Mouse (Mus musculus): ENCODE data around the gene Wdr24. TPM values are rescaled to one million over a fixed set of nuclear protein-coding genes. Genes with fewer than 3 reads are reported as not detected.
A peak's percentile ranks its signal among the peaks of the same experiment; 100 is the strongest.
"Not testable (repeated sequence)": the region's sequence is repeated elsewhere in the genome, so short reads cannot be mapped to it uniquely, and the experiment has no call there.

The Wdr24 gene
- polyA plus RNA-seq, 1 experiment from 2014 or later, result 27.8 TPM

GRCm38 (mm10) chr17:25792615-25793014, 30.8 kb upstream of the Wdr24 start, which contains the start of gene Fam173a:
TSS of gene Fam173a (minus strand) at chr17:25792901.
- H3K4me1 ChIP-seq, result peaks cover 65% of the 10 kb centered on the region
- peak within 1 kb of the TSS; percentile 81 for H3K9ac ChIP-seq
- peak within 1 kb of the TSS; percentile 65 for H3K4me3 ChIP-seq (replicated peaks)
- peak; percentile 42; the same call in 1 of the 2 replicates for ATAC-seq (ENCODE audit: low FRiP score)
- H3K27me3 ChIP-seq, result no peaks in the 10 kb centered on the region
- H3K9me3 ChIP-seq, result no peaks in the 10 kb centered on the region
- H3K36me3 ChIP-seq (replicated peaks), result peaks cover 19% of the 10 kb centered on the region
- WGBS, result 2% methylated on average over 14 of the region's 14 CpGs
- peak within 1 kb of the TSS; percentile 93 for H3K4me2 ChIP-seq
- H3K27ac ChIP-seq, result peak within 1 kb of the TSS; percentile 97

GRCm38 (mm10) chr17:25794197-25794596, 29.2 kb upstream of the Wdr24 start:
- H3K27ac ChIP-seq, result peak overlapping the region; percentile 97
- peaks cover 65% of the 10 kb centered on the region for H3K4me1 ChIP-seq
- H3K36me3 ChIP-seq (replicated peaks), result peaks cover 7% of the 10 kb centered on the region
- 0 out of 2 replicates have a peak, but pooled peaks have one; percentile 24 for ATAC-seq (ENCODE audit: low FRiP score)
- peak overlapping the region; percentile 80 for H3K9ac ChIP-seq
- H3K4me2 ChIP-seq, result peak overlapping the region; percentile 93
- no peaks in the 10 kb centered on the region for H3K27me3 ChIP-seq
- H3K9me3 ChIP-seq, result no peaks in the 10 kb centered on the region
- 0 out of 2 replicates have a peak overlapping the region, but pooled peaks have one; percentile 82 for H3K4me3 ChIP-seq (replicated peaks)
- 10% methylated on average over 13 of the region's 13 CpGs for WGBS

DNA sequence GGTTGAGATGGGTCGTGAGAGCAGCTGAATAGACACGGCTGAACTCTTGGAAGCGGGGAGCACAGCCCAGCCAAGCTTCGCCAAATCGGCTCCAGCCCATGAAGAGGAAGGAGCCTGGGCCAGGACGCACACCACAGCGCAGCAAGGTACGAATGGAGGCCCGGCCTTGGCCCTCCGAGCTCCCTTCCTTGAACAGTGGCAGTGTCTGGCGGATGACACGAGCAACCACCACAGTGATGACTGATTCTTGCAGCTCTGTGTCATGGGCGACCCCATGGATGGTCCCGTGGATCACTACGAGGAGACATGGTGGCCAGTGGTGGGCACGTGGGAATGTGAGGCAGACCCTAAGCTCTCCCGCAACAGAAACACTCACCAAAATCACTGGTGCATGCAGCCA, 28.4 kb upstream of the Wdr24 start:
- Histone ChIP-seq H3K27me3 (no peaks in the 10 kb centered on the region), H3K27ac (peak overlapping the region; percentile 97), H3K4me3 (replicated peaks) (peak overlapping the region; percentile 82), H3K9me3 (no peaks in the 10 kb centered on the region), H3K36me3 (replicated peaks) (no peaks in the 10 kb centered on the region; the same call in 1 of the 2 replicates), H3K4me2 (peak overlapping the region; percentile 93), H3K9ac (peak overlapping the region; percentile 80), H3K4me1 (peaks cover 65% of the 10 kb centered on the region)
- no peak for ATAC-seq (ENCODE audit: low FRiP score)
- WGBS, result 47% methylated on average over 17 of the region's 17 CpGs

- Histone ChIP-seq H3K9ac (peak within 1 kb of the TSS; percentile 80), H3K36me3 (replicated peaks) (no peaks in the 10 kb centered on the region; the same call in 1 of the 2 replicates), H3K27me3 (no peaks in the 10 kb centered on the region), H3K9me3 (no peaks in the 10 kb centered on the region), H3K4me3 (replicated peaks) (peak within 1 kb of the TSS; percentile 82), H3K4me2 (peak within 1 kb of the TSS; percentile 93), H3K4me1 (peaks cover 63% of the 10 kb centered on the region), H3K27ac (peak within 1 kb of the TSS; percentile 97)
- 3% methylated on average over 6 of the region's 6 CpGs for WGBS
- no peak for ATAC-seq (ENCODE audit: low FRiP score)
Observed at GRCm38 (mm10) chr17:25795609-25796092, 27.8 kb upstream of the Wdr24 start, which contains the start of gene AC134908.4. TSS of gene AC134908.4 (minus strand) at chr17:25795659.

- H3K27ac ChIP-seq, result peak overlapping the region; percentile 97
- H3K4me2 ChIP-seq, result peak overlapping the region; percentile 93
- no peaks in the 10 kb centered on the region for H3K27me3 ChIP-seq
- H3K36me3 ChIP-seq (replicated peaks), result no peaks in the 10 kb centered on the region
- H3K4me3 ChIP-seq (replicated peaks), result peak overlapping the region; percentile 82
- no peaks in the 10 kb centered on the region for H3K9me3 ChIP-seq
- under 1% methylated on average over 37 of the region's 37 CpGs for WGBS
- peaks cover 56% of the 10 kb centered on the region for H3K4me1 ChIP-seq
- H3K9ac ChIP-seq, result peak overlapping the region; percentile 80
- no peak for ATAC-seq (ENCODE audit: low FRiP score)
Observed at GRCm38 (mm10) chr17:25796211-25796771, 27.1 kb upstream of the Wdr24 start.

DNA sequence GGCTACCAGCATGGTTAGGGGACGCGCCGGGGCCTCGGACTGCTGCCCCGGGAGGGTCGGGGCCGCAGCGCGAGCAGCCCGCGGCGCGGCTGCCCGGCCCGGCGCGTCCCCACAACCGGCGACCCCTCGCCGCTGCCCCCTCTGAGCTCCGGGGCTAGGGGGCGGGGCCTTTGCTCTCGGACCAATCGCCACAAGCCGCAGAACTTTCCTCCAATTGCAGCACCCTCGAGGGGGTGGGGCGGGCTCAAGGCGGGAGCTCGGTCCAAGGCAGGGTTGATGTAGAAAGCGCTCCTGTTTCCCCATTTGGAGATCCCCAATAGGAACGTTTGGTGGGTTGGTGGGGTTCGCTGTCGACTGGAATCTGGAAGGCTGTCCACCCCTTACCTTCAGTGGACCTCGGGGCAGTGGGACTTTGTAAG, 26.5 kb upstream of the Wdr24 start, which contains the start of gene Metrn:
Gene Metrn, minus strand, starts transcription at position 186 of the 419 bp plus-strand sequence.
- Histone ChIP-seq H3K4me1 (peaks cover 53% of the 10 kb centered on the region), H3K4me2 (peak within 1 kb of the TSS; percentile 93), H3K27me3 (0 out of 2 replicates have a peak, but pooled peaks cover 3% of the 10 kb centered on the region), H3K9ac (peak within 1 kb of the TSS; percentile 80), H3K36me3 (replicated peaks) (no peaks in the 10 kb centered on the region), H3K9me3 (no peaks in the 10 kb centered on the region), H3K27ac (peak within 1 kb of the TSS; percentile 97), H3K4me3 (replicated peaks) (peak within 1 kb of the TSS; percentile 82)
- WGBS, result under 1% methylated on average over 34 of the region's 35 CpGs
- ATAC-seq (ENCODE audit: low FRiP score), result peak; percentile 82

- H3K4me3 ChIP-seq (replicated peaks), result no peak overlapping the region
- ATAC-seq (ENCODE audit: low FRiP score), result no peak
- no peaks in the 10 kb centered on the region for H3K36me3 ChIP-seq (replicated peaks)
- 6% methylated on average over 6 of the region's 6 CpGs for WGBS
- peaks cover 39% of the 10 kb centered on the region for H3K4me1 ChIP-seq
- 0 out of 2 replicates have a peak, but pooled peaks cover 3% of the 10 kb centered on the region for H3K27me3 ChIP-seq
- no peak overlapping the region for H3K27ac ChIP-seq
- no peak overlapping the region for H3K9ac ChIP-seq
- H3K9me3 ChIP-seq, result no peaks in the 10 kb centered on the region
- H3K4me2 ChIP-seq, result no peak overlapping the region
Observed at GRCm38 (mm10) chr17:25801029-25801428, 22.4 kb upstream of the Wdr24 start.

- peak overlapping the region; percentile 7; the same call in 1 of the 2 replicates for H3K4me3 ChIP-seq (replicated peaks)
- WGBS, result 9% methylated on average over 10 of the region's 10 CpGs
- no peaks in the 10 kb centered on the region for H3K36me3 ChIP-seq (replicated peaks)
- no peaks in the 10 kb centered on the region for H3K9me3 ChIP-seq
- H3K9ac ChIP-seq, result no peak overlapping the region; the same call in 1 of the 2 replicates
- 0 out of 2 replicates have a peak, but pooled peaks cover 3% of the 10 kb centered on the region for H3K27me3 ChIP-seq
- peak overlapping the region; percentile 40 for H3K4me2 ChIP-seq
- peak overlapping the region; percentile 94 for H3K27ac ChIP-seq
- peaks cover 26% of the 10 kb centered on the region for H3K4me1 ChIP-seq
- peak; percentile 93 for ATAC-seq (ENCODE audit: low FRiP score)
Observed at GRCm38 (mm10) chr17:25802825-25803517, 20.5 kb upstream of the Wdr24 start.

GRCm38 (mm10) chr17:25806507-25806906, 16.9 kb upstream of the Wdr24 start:
- H3K9ac ChIP-seq, result no peak overlapping the region
- H3K36me3 ChIP-seq (replicated peaks), result no peaks in the 10 kb centered on the region
- H3K27me3 ChIP-seq, result peaks cover 8% of the 10 kb centered on the region; the same call in 1 of the 2 replicates
- no peak for ATAC-seq (ENCODE audit: low FRiP score)
- no peak overlapping the region for H3K4me3 ChIP-seq (replicated peaks)
- peaks cover 54% of the 10 kb centered on the region for H3K4me1 ChIP-seq
- 86% methylated on average over 4 of the region's 4 CpGs for WGBS
- no peak overlapping the region for H3K4me2 ChIP-seq
- no peaks in the 10 kb centered on the region for H3K9me3 ChIP-seq
- H3K27ac ChIP-seq, result no peak overlapping the region

- not testable (repeated sequence) for H3K27ac ChIP-seq; H3K9ac ChIP-seq; H3K4me2 ChIP-seq; H3K9me3 ChIP-seq; ATAC-seq (ENCODE audit: low FRiP score); H3K36me3 ChIP-seq (replicated peaks); H3K4me3 ChIP-seq (replicated peaks)
- 40% methylated on average over 2 of the region's 2 CpGs for WGBS
- peaks cover 14% of the 10 kb centered on the region for H3K27me3 ChIP-seq
- peaks cover 51% of the 10 kb centered on the region for H3K4me1 ChIP-seq
Observed at GRCm38 (mm10) chr17:25807452-25807851, 16.0 kb upstream of the Wdr24 start.

GRCm38 (mm10) chr17:25808028-25808427, 15.4 kb upstream of the Wdr24 start:
- H3K27ac ChIP-seq, result peak overlapping the region; percentile 97
- H3K9ac ChIP-seq, result peak overlapping the region; percentile 97
- peak overlapping the region; percentile 80 for H3K4me2 ChIP-seq
- peak overlapping the region; percentile 85 for H3K4me3 ChIP-seq (replicated peaks)
- peaks cover 51% of the 10 kb centered on the region for H3K4me1 ChIP-seq
- WGBS, result 35% methylated on average over 5 of the region's 5 CpGs
- no peaks in the 10 kb centered on the region for H3K36me3 ChIP-seq (replicated peaks)
- H3K9me3 ChIP-seq, result no peaks in the 10 kb centered on the region
- peaks cover 20% of the 10 kb centered on the region for H3K27me3 ChIP-seq
- 0 out of 2 replicates have a peak, but pooled peaks have one; percentile 0 for ATAC-seq (ENCODE audit: low FRiP score)
